Mouse (Mus musculus): ENCODE results near the gene 1810009A15Rik. TPM values are rescaled to one million over a fixed set of nuclear protein-coding genes. Genes with fewer than 3 reads are reported as not detected.

The 1810009A15Rik gene
- polyA plus RNA-seq, 1 experiment from 2014 or later: 69.6 TPM

DNA sequence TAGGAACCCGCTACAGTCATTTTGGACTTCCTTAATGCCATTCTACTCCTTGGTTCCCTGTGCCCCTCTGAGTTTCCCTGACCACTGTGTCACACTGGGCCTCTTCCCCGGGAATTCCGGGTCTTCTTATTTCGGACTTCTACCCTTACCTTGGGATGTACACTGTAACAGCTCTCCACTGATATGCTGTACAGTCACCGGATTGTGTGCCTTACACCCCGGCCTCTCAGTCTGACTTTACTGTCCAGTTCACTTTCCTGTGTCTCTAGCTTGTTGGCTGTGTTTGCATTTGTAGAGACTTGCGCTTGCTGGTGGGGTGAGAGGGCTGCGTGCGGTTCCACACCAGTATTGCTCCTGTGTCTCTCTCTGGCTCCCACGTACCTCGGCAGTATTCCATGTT is 41.5 kb downstream of the 1810009A15Rik start:
- peak; percentile 9 for ATAC-seq
- no peak for DNase-seq (ENCODE audit: low read depth, low spot score)
- CTCF ChIA-PET: interaction anchor here (0.9 to 1.0 kb wide), 2 partner anchors 8 to 42 kb away, joined by 3 read pairs; no protein-coding TSS in a partner anchor
- in situ Hi-C loops (cut with MboI; ENCODE audit: low pct_unique_long_range_greater_than_20kb): no loop called here
- no peak for TF ChIP-seq CTCF (IDR thresholded peaks at IDR 0.05)
- H3K27me3 ChIP-seq: no peaks in the 10 kb centered on the region
- POLR2A ChIA-PET: interaction anchor here (0.6 to 3.2 kb wide), 5 partner anchors 8 to 175 kb away, joined by 3 to 16 read pairs (median 3); partner anchors contain the start of genes Mta2 and Uqcc3

DNA sequence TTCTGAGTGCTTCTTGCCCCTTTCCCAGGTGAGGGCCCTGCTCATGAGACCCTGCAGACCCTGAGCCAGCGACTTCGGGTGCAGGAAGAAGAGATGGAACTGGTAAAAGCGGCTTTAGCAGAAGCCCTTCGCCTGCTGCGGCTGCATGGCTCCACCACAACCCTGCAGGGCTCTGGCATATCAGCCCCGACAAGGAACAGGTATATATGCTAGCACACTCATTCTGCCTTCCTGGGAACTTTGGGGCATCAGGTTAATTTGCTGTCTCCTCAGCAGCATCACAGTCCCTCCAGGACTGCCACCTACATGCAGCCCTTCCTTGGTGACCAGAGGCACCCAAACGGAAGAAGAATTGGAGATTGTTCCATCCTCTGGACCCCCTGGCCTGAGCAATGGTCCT is 42.1 kb downstream of the 1810009A15Rik start:
- CTCF ChIA-PET: interaction anchor here (0.9 to 1.0 kb wide), 2 partner anchors 9 to 43 kb away, joined by 3 read pairs; no protein-coding TSS in a partner anchor
- in situ Hi-C loops (cut with MboI; ENCODE audit: low pct_unique_long_range_greater_than_20kb): no loop called here
- DNase-seq (ENCODE audit: low read depth, low spot score) (no peak), ATAC-seq (no peak)
- H3K27me3 ChIP-seq: no peaks in the 10 kb centered on the region
- TF ChIP-seq CTCF (IDR thresholded peaks at IDR 0.05): no peak
- POLR2A ChIA-PET: interaction anchor here (0.6 to 3.2 kb wide), 4 partner anchors 9 to 175 kb away, joined by 3 to 16 read pairs (median 4); partner anchors contain the start of gene Mta2

- ChIA-PET CTCF (no interaction called here), POLR2A (interaction anchor here (0.7 kb wide), 2 partner anchors 102 to 371 kb away, joined by 3 to 6 read pairs; no protein-coding TSS in a partner anchor)
- no peak for ATAC-seq
- no peak for DNase-seq (ENCODE audit: low read depth, low spot score)
- in situ Hi-C loops (cut with MboI; ENCODE audit: low pct_unique_long_range_greater_than_20kb): no loop called here
- TF ChIP-seq CTCF (IDR thresholded peaks at IDR 0.05): no peak
- no peaks in the 10 kb centered on the region for H3K27me3 ChIP-seq
Observed at GRCm38 (mm10) chr19:8936736-8937135, 48.1 kb downstream of the 1810009A15Rik start.

Other genes with a start within 250 kb of the 1810009A15Rik start
- 0.01 TPM for gene Chrm1, start 225.1 kb upstream of the 1810009A15Rik start, polyA plus RNA-seq (2021)
- 807 TPM for gene Slc3a2, start 165.5 kb upstream of the 1810009A15Rik start, polyA plus RNA-seq (2021)
- 64.7 TPM for gene Wdr74, start 153.0 kb upstream of the 1810009A15Rik start, polyA plus RNA-seq (2021)
- 0.86 TPM for gene 1700092M07Rik, start 148.1 kb upstream of the 1810009A15Rik start, polyA plus RNA-seq (2021)
- gene Stx5a, start 147.4 kb upstream of the 1810009A15Rik start, polyA plus RNA-seq (2021): 116 TPM
- gene Nxf1, start 131.8 kb upstream of the 1810009A15Rik start, polyA plus RNA-seq (2021): 164 TPM
- gene Tmem223, start 117.9 kb upstream of the 1810009A15Rik start, polyA plus RNA-seq (2021): 74.3 TPM
- gene Tmem179b, start 114.4 kb upstream of the 1810009A15Rik start, polyA plus RNA-seq (2021): 58.9 TPM
- gene Taf6l, start 102.4 kb upstream of the 1810009A15Rik start, polyA plus RNA-seq (2021): 25.8 TPM
- 148 TPM for gene Polr2g, start 90.3 kb upstream of the 1810009A15Rik start, polyA plus RNA-seq (2021)
- 5.0 TPM for gene Zbtb3, start 86.3 kb upstream of the 1810009A15Rik start, polyA plus RNA-seq (2021)
- gene Ttc9c, start 69.5 kb upstream of the 1810009A15Rik start, polyA plus RNA-seq (2021): 51.4 TPM
- 136 TPM for gene Hnrnpul2, start 68.8 kb upstream of the 1810009A15Rik start, polyA plus RNA-seq (2021)
- gene AC129217.1, start 59.1 kb upstream of the 1810009A15Rik start, polyA plus RNA-seq (2021): 3.3 TPM
- gene Bscl2, start 51.4 kb upstream of the 1810009A15Rik start, polyA plus RNA-seq (2021): 4.1 TPM
- 0.50 TPM for gene Gng3, start 49.7 kb upstream of the 1810009A15Rik start, polyA plus RNA-seq (2021)
- gene Lrrn4cl, start 38.1 kb upstream of the 1810009A15Rik start, polyA plus RNA-seq (2021): 0.10 TPM
- 270 TPM for gene Ubxn1, start 17.4 kb upstream of the 1810009A15Rik start, polyA plus RNA-seq (2021)
- 50.7 TPM for gene Uqcc3, start 7.9 kb upstream of the 1810009A15Rik start, polyA plus RNA-seq (2021)
- gene Lbhd1, start 5.1 kb upstream of the 1810009A15Rik start, polyA plus RNA-seq (2021): 15.4 TPM
- not detected for gene Gm49403, start 4.9 kb upstream of the 1810009A15Rik start, polyA plus RNA-seq (2021)
- gene Gm49416, start 73 bp downstream of the 1810009A15Rik start, polyA plus RNA-seq (2021): 5.9 TPM
- 31.2 TPM for gene Ints5, start 4.2 kb downstream of the 1810009A15Rik start, polyA plus RNA-seq (2021)
- gene Ganab, start 9.2 kb downstream of the 1810009A15Rik start, polyA plus RNA-seq (2021): 308 TPM
- gene B3gat3, start 31.5 kb downstream of the 1810009A15Rik start, polyA plus RNA-seq (2021): 53.3 TPM
- gene Rom1, start 40.5 kb downstream of the 1810009A15Rik start, polyA plus RNA-seq (2021): 9.1 TPM
- 56.5 TPM for gene Eml3, start 40.7 kb downstream of the 1810009A15Rik start, polyA plus RNA-seq (2021)
- gene Mta2, start 53.0 kb downstream of the 1810009A15Rik start, polyA plus RNA-seq (2021): 141 TPM
- 24.6 TPM for gene Tut1, start 65.0 kb downstream of the 1810009A15Rik start, polyA plus RNA-seq (2021)
- 419 TPM for gene Eef1g, start 78.2 kb downstream of the 1810009A15Rik start, polyA plus RNA-seq (2021)
- 57.7 TPM for gene Ahnak, start 100.4 kb downstream of the 1810009A15Rik start, polyA plus RNA-seq (2021)
- not detected for gene Scgb1a1, start 199.1 kb downstream of the 1810009A15Rik start, polyA plus RNA-seq (2021)
- 9.5 TPM for gene Asrgl1, start 246.8 kb downstream of the 1810009A15Rik start, polyA plus RNA-seq (2021)